Mouse (Mus musculus) limb, embryonic 12.5 days (tissue): ENCODE data around the gene Aipl1. TPM values are rescaled to one million over a fixed set of nuclear protein-coding genes. Genes with fewer than 3 reads are reported as not detected.
"Not testable (repeated sequence)": the region's sequence is repeated elsewhere in the genome, so short reads cannot be mapped to it uniquely, and the experiment has no call there.

ENCODE experiments used
- ATAC-seq: fragments of 200-750 bp; cut with Nextera tagmentation; 2 replicates; pipeline ENCODE4 v1.8.0; 2017; ENCODE audit warnings: low read depth, moderate TSS enrichment; ENCODE audit not compliant: insufficient number of reproducible peaks, insufficient read depth, low FRiP score, low TSS enrichment
- H3K27ac ChIP-seq: fragments of 300-500 bp; sonication (generic); 2 replicates; pipeline ENCODE4 v1.5.1; 2016; ENCODE audit warnings: mild to moderate bottlenecking, moderate library complexity
- H3K27me3 ChIP-seq: fragments of 300-500 bp; sonication (generic); 2 replicates; pipeline ENCODE4 v1.6.1; 2016; ENCODE audit warnings: mild to moderate bottlenecking, moderate library complexity
- H3K36me3 ChIP-seq: fragments of 300-500 bp; sonication (generic); 2 replicates; pipeline ENCODE4 v1.6.1; 2016; ENCODE audit warnings: mild to moderate bottlenecking, moderate library complexity
- H3K4me1 ChIP-seq: fragments of 300-500 bp; sonication (generic); replicated peaks from 2 replicates; pipeline ENCODE4 v1.6.1; 2016
- H3K4me2 ChIP-seq: fragments of 300-500 bp; sonication (generic); 2 replicates; pipeline ENCODE4 v1.6.1; 2016; ENCODE audit warnings: mild to moderate bottlenecking, moderate library complexity
- H3K4me3 ChIP-seq: fragments of 300-500 bp; sonication (generic); replicated peaks from 2 replicates; pipeline ENCODE4 v1.5.1; 2016; ENCODE audit warnings: mild to moderate bottlenecking
- H3K9ac ChIP-seq: fragments of 300-500 bp; sonication (generic); replicated peaks from 2 replicates; pipeline ENCODE4 v1.6.1; 2016; ENCODE audit warnings: mild to moderate bottlenecking, moderate library complexity
- H3K9me3 ChIP-seq: fragments of 300-500 bp; sonication (generic); 2 replicates; pipeline ENCODE4 v1.6.1; 2016; ENCODE audit warnings: mild to moderate bottlenecking, moderate library complexity
- WGBS: fragments of 180-500 bp; shearing (Covaris S2); methylation state at CpG from one replicate; pipeline ENCODE4 v1.1.7; 2016; 5-methylcytosine and 5-hydroxymethylcytosine counted together
- polyA plus RNA-seq: library from polyadenylated mRNA; unstranded; fragments of >200 nt; fragmentation: Nextera tagmentation; extraction: Ambion mirVana; gene quantifications from 2 replicates; pipeline ENCODE4 v1.2.1, GENCODE M21; 2016

Gene Aipl1
- polyA plus RNA-seq, 1 experiment from 2014 or later, result 0.31 TPM

DNA sequence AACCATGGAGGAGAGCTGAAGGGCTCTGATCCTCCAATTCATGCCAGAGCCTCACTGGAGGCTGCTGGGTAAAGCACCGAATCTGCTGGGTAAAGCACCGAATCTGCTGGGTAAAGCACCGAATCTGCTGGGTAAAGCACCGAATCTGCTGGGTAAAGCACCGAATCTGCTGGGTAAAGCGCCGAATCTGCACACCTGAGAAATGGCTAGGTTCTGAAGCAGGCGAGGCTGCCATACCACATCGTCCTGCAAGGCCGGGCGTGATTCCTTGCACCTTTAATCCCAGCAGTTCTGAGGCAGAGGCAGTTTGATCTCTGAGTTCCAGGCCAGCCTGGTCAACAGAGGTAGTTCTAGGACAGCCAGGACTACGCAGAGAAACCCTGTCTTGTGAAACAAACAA lies 44.9 kb downstream of the Aipl1 start:
- H3K27me3 ChIP-seq, result no peaks in the 10 kb centered on the region
- no peak overlapping the region for H3K4me2 ChIP-seq
- H3K9ac ChIP-seq, result no peak overlapping the region
- no peak overlapping the region for H3K27ac ChIP-seq
- no peak for ATAC-seq
- peaks cover 12% of the 10 kb centered on the region for H3K4me1 ChIP-seq
- no peaks in the 10 kb centered on the region for H3K36me3 ChIP-seq
- 89% methylated on average over 12 of the region's 12 CpGs for WGBS
- H3K4me3 ChIP-seq, result no peak overlapping the region
- H3K9me3 ChIP-seq, result no peaks in the 10 kb centered on the region

DNA sequence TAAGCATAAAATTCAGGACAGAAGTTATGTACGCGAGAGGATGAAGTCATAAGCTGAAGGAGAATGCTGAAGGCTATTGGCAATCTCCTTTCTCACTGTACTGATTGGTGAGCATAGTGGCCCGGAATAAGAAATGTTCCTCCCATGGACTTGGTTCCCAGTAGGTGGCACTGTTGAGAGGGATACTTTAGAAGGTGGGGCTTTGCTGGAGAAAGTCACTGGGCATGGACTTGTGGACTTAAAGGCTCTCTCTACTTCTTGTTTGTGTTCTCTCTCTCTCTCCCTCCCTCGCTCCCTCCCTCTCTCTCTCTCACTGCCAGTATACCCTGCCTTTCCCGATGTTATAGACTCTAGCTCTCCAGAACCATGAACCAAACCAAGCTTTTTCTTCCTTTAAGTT lies 45.8 kb downstream of the Aipl1 start:
- ATAC-seq, result no peak
- Histone ChIP-seq H3K4me2 (no peak overlapping the region), H3K36me3 (no peaks in the 10 kb centered on the region), H3K9ac (no peak overlapping the region), H3K4me3 (no peak overlapping the region), H3K27me3 (no peaks in the 10 kb centered on the region), H3K4me1 (peaks cover 21% of the 10 kb centered on the region), H3K9me3 (no peaks in the 10 kb centered on the region), H3K27ac (no peak overlapping the region)
- 38% methylated on average over 5 of the region's 5 CpGs for WGBS

DNA sequence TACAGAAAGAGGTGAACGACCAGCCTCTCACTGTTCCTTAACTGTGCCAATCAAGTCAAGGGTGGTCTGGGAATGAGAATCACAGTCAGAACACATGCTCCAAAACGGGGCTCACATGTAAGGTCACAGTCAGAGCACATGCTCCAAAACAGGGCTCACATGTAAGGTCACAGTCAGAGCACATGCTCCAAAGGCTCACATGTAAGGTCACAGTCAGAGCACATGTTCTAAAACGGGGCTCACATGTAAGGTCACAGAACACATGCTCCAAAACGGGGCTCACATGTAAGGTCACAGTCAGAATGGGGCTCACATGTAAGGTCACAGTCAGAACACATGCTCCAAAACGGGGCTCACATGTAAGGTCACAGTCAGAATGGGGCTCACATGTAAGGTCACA lies 47.9 kb downstream of the Aipl1 start:
- H3K4me1 ChIP-seq, result peaks cover 23% of the 10 kb centered on the region
- not testable (repeated sequence) for H3K4me3 ChIP-seq, H3K9ac ChIP-seq, ATAC-seq, H3K27ac ChIP-seq, H3K27me3 ChIP-seq, H3K9me3 ChIP-seq, H3K36me3 ChIP-seq, H3K4me2 ChIP-seq
- 64% methylated on average over 5 of the region's 5 CpGs for WGBS

DNA sequence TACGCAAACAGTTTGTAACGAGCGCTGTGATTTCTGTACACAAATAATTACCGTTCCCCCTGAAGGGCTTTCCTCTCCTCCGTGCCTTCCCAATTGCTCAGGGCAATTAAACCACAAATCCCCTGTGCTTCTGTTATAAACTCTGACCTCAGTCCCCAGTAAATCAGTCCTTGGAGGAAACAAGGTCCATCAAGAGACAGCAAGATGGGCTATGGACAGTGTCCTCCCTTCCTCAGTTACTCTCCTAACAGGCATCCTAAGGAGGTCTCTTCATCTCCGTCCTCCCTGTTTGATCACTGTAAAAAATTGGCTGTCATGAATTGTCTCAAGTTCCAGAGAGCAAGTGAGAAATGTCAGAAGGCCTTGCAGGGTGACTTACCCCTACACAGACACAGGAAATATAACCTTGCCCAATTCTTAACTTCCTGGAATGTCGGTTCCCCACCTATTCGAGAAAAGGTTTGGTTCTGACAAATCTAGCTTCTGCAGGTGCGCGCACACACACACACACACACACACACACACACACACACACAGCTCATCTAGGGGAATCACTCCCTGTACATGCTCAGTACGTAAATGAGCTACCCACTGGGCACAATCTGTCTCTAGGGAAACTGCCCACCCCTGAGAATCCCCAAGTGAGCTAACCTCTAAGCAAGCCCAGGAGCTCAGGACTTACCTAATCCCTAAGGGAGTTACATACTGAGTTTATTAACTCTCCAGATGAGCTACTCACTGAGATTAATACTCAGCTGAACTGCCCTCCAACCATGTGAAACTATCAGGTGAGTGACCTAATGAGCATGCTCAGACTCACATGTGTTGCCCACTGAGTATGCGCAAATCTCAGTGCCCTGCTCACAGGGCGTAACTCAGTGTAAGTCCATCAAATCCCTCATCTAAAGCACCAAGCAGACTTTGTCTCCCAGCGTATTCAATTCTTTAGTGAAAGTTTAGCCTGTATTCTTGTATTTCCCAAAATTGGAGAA lies 49.9 kb downstream of the Aipl1 start:
- H3K4me1 ChIP-seq, result peaks cover 23% of the 10 kb centered on the region
- no peak overlapping the region for H3K4me2 ChIP-seq
- no peak for ATAC-seq
- no peak overlapping the region for H3K9ac ChIP-seq
- WGBS, result 43% methylated on average over 14 of the region's 14 CpGs
- H3K9me3 ChIP-seq, result no peaks in the 10 kb centered on the region
- no peak overlapping the region for H3K4me3 ChIP-seq
- no peaks in the 10 kb centered on the region for H3K27me3 ChIP-seq
- no peak overlapping the region for H3K27ac ChIP-seq
- H3K36me3 ChIP-seq, result no peaks in the 10 kb centered on the region

DNA sequence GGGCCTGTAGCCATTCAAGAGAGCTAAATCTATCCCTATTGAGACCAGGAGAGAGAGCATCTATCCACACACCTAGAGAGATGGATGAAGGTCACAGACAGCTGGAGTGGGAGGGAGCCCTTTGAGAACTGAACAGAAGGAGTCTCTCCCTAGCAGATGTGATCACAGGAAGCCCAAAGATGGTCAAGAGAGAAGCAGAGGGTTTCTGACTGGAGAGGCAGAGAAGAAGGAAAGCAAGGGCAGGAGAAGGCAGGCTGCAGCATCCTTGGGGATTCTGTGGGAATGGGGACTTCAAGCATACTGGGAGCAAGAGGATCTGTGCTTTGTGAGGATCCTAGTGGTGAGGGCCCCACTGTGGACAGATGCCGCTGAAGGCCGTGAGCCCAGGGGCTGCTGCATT lies 51.5 kb downstream of the Aipl1 start:
- 76% methylated on average over 2 of the region's 2 CpGs for WGBS
- H3K4me3 ChIP-seq, result no peak overlapping the region
- no peak overlapping the region for H3K27ac ChIP-seq
- H3K4me1 ChIP-seq, result peaks cover 23% of the 10 kb centered on the region
- no peaks in the 10 kb centered on the region for H3K27me3 ChIP-seq
- no peak overlapping the region for H3K4me2 ChIP-seq
- H3K9me3 ChIP-seq, result no peaks in the 10 kb centered on the region
- ATAC-seq, result no peak
- no peaks in the 10 kb centered on the region for H3K36me3 ChIP-seq
- no peak overlapping the region for H3K9ac ChIP-seq

DNA sequence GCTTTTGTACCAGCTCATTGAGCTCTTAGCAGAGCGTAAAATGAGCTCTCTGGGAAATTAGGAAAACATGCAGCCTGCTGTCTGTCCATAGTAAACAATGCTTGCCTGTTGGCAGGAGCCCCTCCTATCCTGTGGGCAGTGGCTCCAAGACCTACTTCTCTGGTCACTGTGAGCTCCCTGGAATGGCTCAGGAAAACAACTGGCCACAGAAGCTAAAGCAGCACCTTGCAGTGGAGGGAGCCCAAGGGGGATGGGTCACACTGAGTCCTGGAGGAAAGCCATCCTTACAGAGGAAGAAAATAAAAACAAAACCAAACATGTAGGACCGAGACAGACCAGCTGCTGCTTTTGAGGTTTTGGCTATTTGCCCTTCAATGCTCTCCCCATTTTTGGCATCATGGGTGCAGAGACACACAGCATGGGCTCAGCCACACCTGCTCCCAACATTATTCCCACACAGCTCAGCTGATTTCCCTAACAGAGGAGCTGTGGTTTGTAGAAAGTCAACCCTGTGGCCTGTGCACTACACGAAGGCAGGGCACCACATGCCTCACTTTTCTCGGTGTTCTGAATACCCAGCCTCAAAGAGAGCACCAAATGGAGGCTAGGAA lies 52.1 kb downstream of the Aipl1 start:
- Histone ChIP-seq H3K36me3 (no peaks in the 10 kb centered on the region), H3K4me2 (no peak overlapping the region), H3K9me3 (no peaks in the 10 kb centered on the region), H3K27me3 (no peaks in the 10 kb centered on the region), H3K4me3 (no peak overlapping the region), H3K27ac (no peak overlapping the region), H3K9ac (no peak overlapping the region), H3K4me1 (peaks cover 23% of the 10 kb centered on the region)
- 47% methylated on average over 4 of the region's 4 CpGs for WGBS
- no peak for ATAC-seq

DNA sequence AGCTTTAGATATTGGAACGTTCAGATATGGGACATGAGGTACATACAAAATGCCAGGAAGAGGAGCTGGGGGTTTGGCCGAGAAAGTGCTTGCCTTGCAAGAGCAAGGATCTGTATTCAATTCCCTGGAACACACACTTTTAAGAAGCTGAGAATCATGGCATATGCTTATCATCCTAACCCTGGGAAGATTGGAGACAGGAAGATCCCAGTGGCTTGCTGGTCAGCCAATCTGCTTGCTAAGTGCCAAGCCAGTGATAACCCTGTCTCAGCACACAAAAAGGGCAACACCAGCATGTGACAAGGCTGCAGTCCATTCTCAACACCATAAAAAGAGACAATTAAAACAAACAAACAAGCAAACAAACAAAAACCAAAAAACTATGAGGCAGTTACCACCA lies 53.2 kb downstream of the Aipl1 start:
- no peak for ATAC-seq
- Histone ChIP-seq H3K9me3 (no peaks in the 10 kb centered on the region), H3K4me3 (no peak overlapping the region), H3K27me3 (no peaks in the 10 kb centered on the region), H3K4me1 (peaks cover 23% of the 10 kb centered on the region), H3K27ac (no peak overlapping the region), H3K4me2 (no peak overlapping the region), H3K36me3 (no peaks in the 10 kb centered on the region), H3K9ac (no peak overlapping the region)
- WGBS, result 80% methylated on average over 2 of the region's 2 CpGs

Other genes with a start within 250 kb of the Aipl1 start
- gene Pimreg, start 4.5 kb upstream of the Aipl1 start, polyA plus RNA-seq, result 133 and 138 TPM in 2 replicates
- gene Pitpnm3, start 98.3 kb upstream of the Aipl1 start, polyA plus RNA-seq, result 0.13 and 0.18 TPM in 2 replicates
- 0.81 and 1.1 TPM in 2 replicates for gene Gm43951, start 169.3 kb upstream of the Aipl1 start, polyA plus RNA-seq
- gene 4933427D14Rik, start 169.9 kb upstream of the Aipl1 start, polyA plus RNA-seq, result 17.1 and 21.5 TPM in 2 replicates
- 200 and 201 TPM in 2 replicates for gene Txndc17, start 170.0 kb upstream of the Aipl1 start, polyA plus RNA-seq
- gene Med31, start 178.1 kb upstream of the Aipl1 start, polyA plus RNA-seq, result 48.2 and 48.8 TPM in 2 replicates
- 0.27 TPM in 1 of 2 replicates, not detected in the other for gene Slc13a5, start 229.7 kb upstream of the Aipl1 start, polyA plus RNA-seq